Mouse (Mus musculus) hindbrain, embryonic 12.5 days (tissue): ENCODE measurements around the gene Mapk11. TPM values are rescaled to one million over a fixed set of nuclear protein-coding genes. Genes with fewer than 3 reads are reported as not detected.

ENCODE experiments used
- ATAC-seq: fragments of 200-750 bp; cut with Nextera tagmentation; 2 replicates; pipeline ENCODE4 v1.8.0; 2017; ENCODE audit warnings: moderate TSS enrichment; ENCODE audit not compliant: low FRiP score
- H3K27ac ChIP-seq: fragments of 300-500 bp; sonication (generic); 2 replicates; pipeline ENCODE4 v1.5.1; 2016; ENCODE audit warnings: mild to moderate bottlenecking
- H3K27me3 ChIP-seq: fragments of 300-500 bp; sonication (generic); 2 replicates; pipeline ENCODE4 v1.6.1; 2016; ENCODE audit warnings: mild to moderate bottlenecking
- H3K36me3 ChIP-seq: fragments of 300-500 bp; sonication (generic); 2 replicates; pipeline ENCODE4 v1.6.1; 2016; ENCODE audit warnings: mild to moderate bottlenecking
- H3K4me1 ChIP-seq: fragments of 300-500 bp; sonication (generic); 2 replicates; pipeline ENCODE4 v1.6.1; 2016
- H3K4me2 ChIP-seq: fragments of 300-500 bp; sonication (generic); replicated peaks from 2 replicates; pipeline ENCODE4 v1.6.1; 2016; ENCODE audit warnings: mild to moderate bottlenecking
- H3K4me3 ChIP-seq: fragments of 300-500 bp; sonication (generic); 2 replicates; pipeline ENCODE4 v1.5.1; 2016; ENCODE audit warnings: mild to moderate bottlenecking
- H3K9ac ChIP-seq: fragments of 300-500 bp; sonication (generic); 2 replicates; pipeline ENCODE4 v1.6.1; 2016; ENCODE audit warnings: mild to moderate bottlenecking, moderate library complexity
- H3K9me3 ChIP-seq: fragments of 300-500 bp; sonication (generic); replicated peaks from 2 replicates; pipeline ENCODE4 v1.6.1; 2016; ENCODE audit warnings: mild to moderate bottlenecking
- WGBS: fragments of 180-500 bp; shearing (Covaris S2); methylation state at CpG from one replicate; pipeline ENCODE4 v1.1.7; 2016; 5-methylcytosine and 5-hydroxymethylcytosine counted together
- polyA plus RNA-seq: library from polyadenylated mRNA; unstranded; fragments of >200 nt; fragmentation: Nextera tagmentation; extraction: Ambion mirVana; gene quantifications from 2 replicates; pipeline ENCODE4 v1.2.1, GENCODE M21; 2016

The Mapk11 gene
- polyA plus RNA-seq, 1 experiment from 2014 or later, result 41.9 TPM

DNA sequence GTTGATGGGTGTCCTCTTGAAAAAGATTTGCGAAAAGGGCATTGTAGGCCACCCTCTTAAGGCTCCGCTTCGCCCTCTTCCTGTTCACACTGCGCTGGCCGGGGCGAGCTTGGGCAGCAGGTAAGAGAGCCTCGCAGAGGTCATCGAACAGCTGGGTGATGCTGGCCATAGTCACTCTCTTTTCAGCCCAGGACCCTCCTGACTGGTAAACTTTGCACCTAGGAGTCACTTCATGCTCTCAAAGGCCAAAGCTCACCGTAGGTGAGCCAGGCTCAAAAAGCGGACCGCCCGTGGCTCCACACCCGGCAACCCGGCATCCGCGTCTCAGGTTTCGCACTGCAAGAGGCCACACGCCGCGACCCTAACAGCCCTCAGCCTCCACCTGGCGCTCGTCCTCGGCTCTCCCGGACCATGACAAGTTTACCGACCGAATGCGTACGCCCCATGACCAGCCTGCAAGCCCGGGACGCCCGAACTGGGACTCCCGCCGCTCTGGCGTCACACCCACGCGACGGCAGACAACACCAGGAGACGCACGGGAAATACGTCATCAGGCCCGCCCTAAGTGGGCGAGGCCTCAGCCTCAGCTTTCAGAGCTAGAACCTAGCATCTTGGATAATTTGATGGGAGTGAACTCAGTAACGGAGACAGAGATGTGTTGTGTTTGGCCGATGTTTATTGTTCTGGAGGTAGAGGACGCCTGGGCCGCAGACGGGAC lies 26.6 kb downstream of the Mapk11 start, which contains the start of gene Tubgcp6:
Gene Tubgcp6 (minus strand): TSS at position 464 of the 718 bp plus-strand sequence.
- Histone ChIP-seq H3K4me3 (peak within 1 kb of the TSS; percentile 91), H3K36me3 (peaks cover 15% of the 10 kb centered on the region; the same call in 1 of the 2 replicates), H3K27me3 (no peaks in the 10 kb centered on the region), H3K4me1 (peaks cover 43% of the 10 kb centered on the region), H3K27ac (peak within 1 kb of the TSS; percentile 83), H3K4me2 (peak within 1 kb of the TSS; percentile 95), H3K9me3 (no peaks in the 10 kb centered on the region), H3K9ac (peak within 1 kb of the TSS; percentile 82)
- peak; percentile 80 for ATAC-seq
- under 1% methylated on average over 47 of the region's 47 CpGs for WGBS

GRCm38 (mm10) chr15:89118007-89118406 lies 31.4 kb downstream of the Mapk11 start:
- Histone ChIP-seq H3K27me3 (no peaks in the 10 kb centered on the region), H3K4me3 (no peak overlapping the region), H3K36me3 (peaks cover 36% of the 10 kb centered on the region), H3K9ac (no peak overlapping the region), H3K27ac (no peak overlapping the region), H3K9me3 (no peaks in the 10 kb centered on the region), H3K4me1 (peaks cover 27% of the 10 kb centered on the region), H3K4me2 (no peak overlapping the region)
- ATAC-seq, result no peak

DNA sequence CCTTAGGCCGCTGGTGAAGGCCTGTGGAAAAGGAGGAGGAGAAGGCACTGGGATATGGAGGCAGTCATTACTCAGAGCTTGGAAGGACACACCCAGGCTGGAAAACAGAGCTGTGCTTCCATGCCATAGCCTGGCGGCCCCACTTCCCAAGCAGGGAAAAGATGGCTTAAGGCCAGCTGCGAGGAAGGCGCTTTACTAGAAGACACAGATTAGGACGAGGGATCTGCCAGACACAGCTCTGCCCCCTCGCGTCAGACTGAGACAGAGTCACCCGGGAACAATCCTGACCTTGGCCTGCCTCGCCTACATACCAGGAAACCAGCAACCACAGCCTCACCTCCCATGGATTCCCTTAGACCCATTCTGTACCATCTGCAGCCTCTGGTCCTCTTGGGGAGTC lies 39.3 kb downstream of the Mapk11 start:
- H3K9me3 ChIP-seq, result no peaks in the 10 kb centered on the region
- no peaks in the 10 kb centered on the region for H3K27me3 ChIP-seq
- no peak for ATAC-seq
- WGBS, result 84% methylated on average over 9 of the region's 9 CpGs
- no peaks in the 10 kb centered on the region for H3K4me1 ChIP-seq
- no peak overlapping the region for H3K4me2 ChIP-seq
- H3K4me3 ChIP-seq, result no peak overlapping the region
- H3K9ac ChIP-seq, result no peak overlapping the region
- peaks cover 89% of the 10 kb centered on the region for H3K36me3 ChIP-seq
- no peak overlapping the region for H3K27ac ChIP-seq

DNA sequence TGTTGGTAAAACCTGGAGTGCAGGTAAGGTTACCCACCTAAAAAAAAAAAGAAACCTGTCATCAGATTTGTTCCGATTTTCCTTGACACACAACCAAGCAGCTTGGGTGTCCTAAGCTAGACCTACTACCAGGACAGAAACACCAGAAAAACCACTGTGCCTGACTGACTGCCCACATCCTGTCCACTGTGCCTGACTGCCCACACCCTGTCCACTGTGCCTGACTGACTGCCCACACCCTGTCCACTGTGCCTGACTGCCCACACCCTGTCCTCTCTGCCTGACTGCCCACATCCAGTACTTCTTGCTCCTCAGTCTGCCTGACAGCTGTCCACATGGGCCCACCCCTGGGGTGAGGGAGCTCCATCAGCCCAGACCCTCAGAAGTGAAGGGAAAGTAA lies 42.5 kb downstream of the Mapk11 start:
- Histone ChIP-seq H3K27me3 (no peaks in the 10 kb centered on the region), H3K4me3 (no peak overlapping the region), H3K4me1 (no peaks in the 10 kb centered on the region), H3K36me3 (peaks cover 98% of the 10 kb centered on the region), H3K9ac (no peak overlapping the region), H3K27ac (no peak overlapping the region), H3K4me2 (no peak overlapping the region), H3K9me3 (no peaks in the 10 kb centered on the region)
- ATAC-seq, result no peak
- 92% methylated on average over 1 of the region's 1 CpGs for WGBS

- H3K9me3 ChIP-seq, result no peaks in the 10 kb centered on the region
- no peaks in the 10 kb centered on the region for H3K4me1 ChIP-seq
- 94% methylated on average over 13 of the region's 13 CpGs for WGBS
- no peak overlapping the region for H3K4me2 ChIP-seq
- no peak for ATAC-seq
- H3K9ac ChIP-seq, result no peak overlapping the region
- H3K36me3 ChIP-seq, result peaks cover 99% of the 10 kb centered on the region
- no peak overlapping the region for H3K4me3 ChIP-seq
- no peaks in the 10 kb centered on the region for H3K27me3 ChIP-seq
- H3K27ac ChIP-seq, result no peak overlapping the region
Observed at GRCm38 (mm10) chr15:89106073-89106472, 43.4 kb downstream of the Mapk11 start.

DNA sequence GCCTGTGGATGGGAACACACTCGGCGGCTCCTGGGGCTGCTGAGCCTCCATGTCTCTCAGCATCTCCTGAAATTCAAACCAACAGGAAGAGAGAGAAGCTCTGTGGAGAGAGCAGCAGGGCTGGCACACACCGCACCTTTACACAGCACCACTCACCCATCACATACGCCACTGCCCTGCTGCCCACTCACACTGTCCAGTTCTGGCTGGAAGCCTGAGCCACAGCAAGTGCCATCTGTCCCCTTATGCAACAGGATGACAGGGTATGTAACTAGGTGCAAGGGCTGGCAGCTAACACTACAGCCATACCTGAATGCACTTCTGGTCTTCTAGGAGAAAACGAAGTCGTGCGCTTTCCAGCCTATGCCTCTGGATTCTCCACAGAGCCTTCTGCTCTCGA lies 45.0 kb downstream of the Mapk11 start:
- 97% methylated on average over 8 of the region's 8 CpGs for WGBS
- Histone ChIP-seq H3K4me3 (no peak overlapping the region), H3K27ac (no peak overlapping the region), H3K4me1 (no peaks in the 10 kb centered on the region), H3K36me3 (peaks cover 99% of the 10 kb centered on the region), H3K9ac (no peak overlapping the region), H3K9me3 (no peaks in the 10 kb centered on the region), H3K27me3 (no peaks in the 10 kb centered on the region), H3K4me2 (no peak overlapping the region)
- no peak for ATAC-seq

GRCm38 (mm10) chr15:89103921-89104320 lies 45.5 kb downstream of the Mapk11 start:
- Histone ChIP-seq H3K27me3 (no peaks in the 10 kb centered on the region), H3K4me3 (no peak overlapping the region), H3K9me3 (no peaks in the 10 kb centered on the region), H3K4me1 (no peaks in the 10 kb centered on the region), H3K9ac (no peak overlapping the region), H3K36me3 (peaks cover 99% of the 10 kb centered on the region), H3K4me2 (no peak overlapping the region), H3K27ac (no peak overlapping the region)
- no peak for ATAC-seq
- WGBS, result 85% methylated on average over 10 of the region's 10 CpGs

- Histone ChIP-seq H3K4me1 (no peaks in the 10 kb centered on the region), H3K4me2 (no peak overlapping the region), H3K36me3 (peaks cover 99% of the 10 kb centered on the region), H3K27me3 (no peaks in the 10 kb centered on the region), H3K9ac (no peak overlapping the region), H3K4me3 (no peak overlapping the region), H3K27ac (no peak overlapping the region), H3K9me3 (no peaks in the 10 kb centered on the region)
- WGBS, result 58% methylated on average over 5 of the region's 5 CpGs
- no peak for ATAC-seq
Observed at GRCm38 (mm10) chr15:89102646-89103045, 46.8 kb downstream of the Mapk11 start.

DNA sequence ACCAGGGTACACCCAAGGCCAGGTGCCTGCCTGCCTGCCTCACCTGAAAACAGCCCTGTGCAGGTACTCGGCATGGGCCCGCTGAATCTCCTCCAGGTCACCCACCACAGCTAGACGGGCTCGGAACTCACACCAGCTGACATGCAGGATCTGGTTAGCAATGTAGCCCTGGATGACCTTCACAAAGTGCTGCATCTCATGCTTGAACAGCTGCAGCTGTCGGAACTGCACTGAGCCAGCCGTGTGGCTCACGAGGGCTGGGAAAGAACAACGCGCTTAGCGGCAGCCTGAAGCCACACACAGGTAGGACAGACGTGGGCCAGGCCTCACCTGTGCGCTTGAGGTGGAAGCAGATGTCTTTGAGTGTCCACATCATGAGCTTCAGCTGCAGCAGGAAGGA lies 48.6 kb downstream of the Mapk11 start:
- peak; percentile 38; the same call in 1 of the 2 replicates for ATAC-seq
- Histone ChIP-seq H3K9me3 (no peaks in the 10 kb centered on the region), H3K4me3 (no peak overlapping the region), H3K27ac (no peak overlapping the region), H3K36me3 (peaks cover 99% of the 10 kb centered on the region), H3K9ac (no peak overlapping the region), H3K27me3 (no peaks in the 10 kb centered on the region), H3K4me1 (no peaks in the 10 kb centered on the region), H3K4me2 (no peak overlapping the region)
- 94% methylated on average over 12 of the region's 12 CpGs for WGBS

DNA sequence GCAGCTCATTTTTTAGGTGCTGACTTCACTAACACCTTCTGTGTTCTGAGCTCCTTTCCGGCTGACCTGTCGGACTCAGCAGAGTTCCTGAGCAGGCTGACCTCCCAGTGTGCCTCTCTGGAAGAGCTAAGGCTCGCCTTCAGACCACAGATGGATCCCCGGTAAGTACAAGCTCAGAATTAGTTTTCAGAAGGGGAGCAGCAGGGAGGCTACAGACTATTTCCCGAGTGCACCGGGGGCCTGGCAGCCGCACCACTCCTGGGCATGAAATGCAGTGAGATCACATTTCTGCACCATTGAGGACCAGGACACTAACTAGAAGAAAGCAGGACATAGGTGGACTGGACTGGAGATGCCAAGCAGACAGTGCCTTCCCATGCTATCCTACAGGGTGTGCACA lies 50.8 kb downstream of the Mapk11 start:
- Histone ChIP-seq H3K4me2 (no peak overlapping the region), H3K27me3 (no peaks in the 10 kb centered on the region), H3K9ac (no peak overlapping the region), H3K4me3 (no peak overlapping the region), H3K4me1 (no peaks in the 10 kb centered on the region), H3K27ac (no peak overlapping the region), H3K9me3 (no peaks in the 10 kb centered on the region), H3K36me3 (peaks cover 99% of the 10 kb centered on the region)
- WGBS, result 92% methylated on average over 7 of the region's 7 CpGs
- ATAC-seq, result no peak

GRCm38 (mm10) chr15:89097450-89097849 lies 52.0 kb downstream of the Mapk11 start:
- WGBS, result 92% methylated on average over 5 of the region's 5 CpGs
- Histone ChIP-seq H3K9me3 (no peaks in the 10 kb centered on the region), H3K4me3 (no peak overlapping the region), H3K4me1 (no peaks in the 10 kb centered on the region), H3K4me2 (no peak overlapping the region), H3K27ac (no peak overlapping the region), H3K9ac (no peak overlapping the region), H3K36me3 (peaks cover 99% of the 10 kb centered on the region), H3K27me3 (no peaks in the 10 kb centered on the region)
- ATAC-seq, result no peak
